Mouse (Mus musculus): Measurements from ENCODE around the gene Mrps21.

DNA sequence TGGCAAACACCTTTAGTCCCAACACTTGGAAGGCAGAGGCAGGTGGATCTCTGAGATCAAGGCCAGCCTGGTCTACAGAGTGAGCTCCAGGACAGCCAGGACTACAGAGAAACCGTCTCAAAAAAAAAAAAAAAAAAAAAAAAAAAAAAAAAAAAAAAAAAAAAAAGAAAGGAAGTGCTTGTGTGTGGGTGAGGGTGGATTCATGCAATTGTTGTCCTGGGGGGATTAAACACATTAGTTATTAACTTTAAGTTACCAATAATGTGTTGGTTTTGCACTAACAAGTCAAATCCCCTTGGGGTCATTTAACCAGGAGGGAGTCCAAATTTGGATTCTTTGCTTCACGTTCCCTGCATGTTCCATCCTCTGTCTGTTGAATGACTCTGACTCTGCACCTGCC is 45.0 kb downstream of the Mrps21 start:
- no peak for TF ChIP-seq POLR2A (IDR thresholded peaks at IDR 0.05; ENCODE audit: low read depth, low read length)
- TF ChIP-seq CTCF (conservative IDR thresholded peaks at IDR 0.05; ENCODE audit: insufficient read depth, insufficient read length, low read depth, low read length): no peak
